Mouse (Mus musculus) embryonic stem cell, embryonic (primary cell): ENCODE measurements at regions not wholly inside any gene's neighbourhood (a gene's known extent, or its start where the extent isn't known, plus 50 kb on each side); places are given as distances from the start of the nearest gene placed in this dataset.

Experiments used
- CTCF ChIA-PET, 4 experiments: fragments of 300-600 bp in 2 of 4; fragments of 350-600 bp in 2 of 4; sonication (Branson Sonifier 250); formaldehyde crosslinking; loops; one replicate each; lab custom pipeline; 2022; ENCODE audit warnings: inconsistent platforms in 2 of 4; lab: Charles Lee
- POLR2A ChIA-PET, 4 experiments: fragments of 300-600 bp in 2 of 4; fragments of 350-600 bp in 2 of 4; sonication (Branson Sonifier 250); formaldehyde crosslinking; loops; one replicate each; lab custom pipeline; 2022; ENCODE audit warnings: antibody characterized with exemption in 4 of 4, inconsistent platforms in 1 of 4; lab: Charles Lee

DNA sequence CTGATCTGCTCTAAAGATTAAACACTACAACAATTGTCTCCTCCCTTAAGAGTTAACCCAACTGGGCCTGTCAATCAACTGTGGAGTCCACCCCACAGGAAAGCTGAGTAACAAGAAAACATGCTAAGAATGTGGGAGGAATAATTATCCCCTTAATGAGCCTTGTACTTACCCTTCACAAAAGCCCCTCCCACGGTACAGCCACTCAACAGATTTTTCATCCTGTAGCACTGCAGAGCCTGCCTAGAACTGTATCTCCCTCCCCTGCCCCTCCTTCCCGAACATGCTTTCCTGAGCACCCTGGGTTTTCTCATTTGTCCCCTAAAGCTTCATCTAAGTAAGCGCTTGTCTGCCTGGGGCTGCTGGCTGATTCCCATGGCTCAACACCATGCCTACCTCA is 113.5 kb upstream of the Usp24 start:
- CTCF ChIA-PET: interaction anchor here in 3 of 4 experiments (0.6 to 1.3 kb wide), 4 partner anchors 31 to 144 kb away, joined by 3 to 5 read pairs (median 4); no protein-coding TSS in a partner anchor
- POLR2A ChIA-PET: interaction anchor here in 2 of 4 experiments (0.6 to 1.3 kb wide), 3 partner anchors 9 to 1046 kb away, joined by 3 read pairs; no protein-coding TSS in a partner anchor

DNA sequence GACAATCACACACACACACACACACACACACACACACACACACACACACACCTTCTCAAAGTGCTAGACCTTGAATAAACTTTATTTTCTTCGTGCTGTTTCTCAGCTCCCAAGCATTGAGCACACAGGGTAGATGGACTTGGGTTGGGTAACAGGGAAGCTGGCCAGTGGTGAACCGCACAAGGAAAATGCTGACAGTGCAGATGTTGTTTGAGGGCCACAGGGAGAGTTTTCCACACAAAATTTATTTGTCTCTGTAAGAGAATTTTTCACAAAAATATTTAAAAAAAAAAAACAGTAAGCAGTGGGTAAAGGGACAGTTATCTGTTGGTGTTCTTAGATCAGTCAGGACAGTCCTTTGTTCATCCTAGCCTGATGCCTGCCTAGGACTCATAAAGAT is 110.8 kb upstream of the Usp24 start:
- CTCF ChIA-PET: interaction anchor here in 3 of 4 experiments (0.6 to 1.5 kb wide), 4 partner anchors 36 to 1996 kb away, joined by 3 to 5 read pairs (median 3); no protein-coding TSS in a partner anchor
- POLR2A ChIA-PET: interaction anchor here in 1 of 4 experiments (0.7 kb wide), 1 partner anchor 394 kb away, joined by 4 read pairs; no protein-coding TSS in a partner anchor

DNA sequence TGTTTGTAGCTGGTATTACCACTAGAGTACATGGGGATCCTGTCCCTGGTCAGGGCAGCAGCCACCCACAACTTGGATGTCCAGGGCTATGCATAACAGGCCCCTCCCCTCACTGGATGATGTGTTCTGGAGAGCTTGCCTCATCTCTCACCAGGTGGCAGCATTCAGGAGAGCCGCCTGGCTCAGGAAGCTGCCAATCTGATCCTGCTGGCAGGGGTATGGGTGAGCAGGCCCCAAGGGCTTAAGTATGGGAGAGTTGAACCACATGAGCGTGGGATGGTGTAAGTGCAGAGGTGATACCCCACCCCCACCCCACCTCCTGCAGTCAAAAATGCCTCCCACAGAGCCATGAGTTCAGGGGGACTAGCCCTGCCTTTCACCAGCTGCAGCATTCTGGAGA is 110.0 kb upstream of the Usp24 start:
- ChIA-PET POLR2A (no interaction called here), CTCF (interaction anchor here in 3 of 4 experiments (0.7 to 1.5 kb wide), 5 partner anchors 44 to 853 kb away, joined by 3 to 6 read pairs (median 3); no protein-coding TSS in a partner anchor)

DNA sequence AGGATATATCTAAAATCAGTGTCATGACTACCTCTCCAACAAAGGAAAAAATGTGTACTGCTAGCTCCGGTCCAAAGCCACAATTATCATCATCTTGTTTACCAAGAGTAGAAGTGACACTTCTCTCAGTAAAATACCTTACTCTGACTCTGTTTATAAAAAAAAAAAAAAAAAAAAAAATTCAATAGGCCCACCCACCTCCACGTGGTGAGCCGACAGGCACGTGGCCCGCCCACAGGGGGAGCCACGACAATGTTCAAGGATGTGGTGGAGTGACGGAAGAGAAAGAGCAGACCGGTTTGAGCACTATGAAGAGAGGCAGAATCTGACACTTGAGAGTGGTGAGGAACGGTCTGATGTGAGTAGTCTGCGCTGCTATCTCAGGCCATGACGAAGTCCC is 106.5 kb upstream of the Usp24 start:
- POLR2A ChIA-PET: interaction anchor here in 1 of 4 experiments (0.7 kb wide), 1 partner anchor 441 kb away, joined by 3 read pairs; no protein-coding TSS in a partner anchor
- CTCF ChIA-PET: interaction anchor here in 2 of 4 experiments (0.6 to 1.2 kb wide), 9 partner anchors 10 to 96 kb away, joined by 3 to 6 read pairs (median 3); no protein-coding TSS in a partner anchor

DNA sequence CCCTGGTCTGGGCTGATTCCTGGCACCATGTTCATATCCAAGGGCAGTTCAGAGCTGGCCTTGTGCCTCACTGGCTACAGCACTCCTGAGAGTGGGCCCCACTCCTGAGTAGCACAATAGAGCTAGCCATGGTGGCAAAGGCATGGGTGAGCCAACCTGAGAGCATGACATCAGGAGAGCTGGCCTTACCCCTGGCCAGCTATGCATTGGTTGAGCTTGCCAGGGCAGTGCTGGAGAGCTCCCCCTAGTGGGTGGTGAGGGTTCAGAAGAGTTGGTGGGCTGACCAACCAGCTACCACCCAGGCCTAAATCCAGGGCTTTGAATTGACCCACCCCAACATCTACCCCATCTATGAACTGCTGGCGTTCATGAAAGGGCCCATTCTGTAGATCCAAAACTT is 106.0 kb upstream of the Usp24 start:
- CTCF ChIA-PET: interaction anchor here in 2 of 4 experiments (0.6 to 1.2 kb wide), 7 partner anchors 10 to 49 kb away, joined by 3 to 6 read pairs (median 3); no protein-coding TSS in a partner anchor
- POLR2A ChIA-PET: no interaction called here

DNA sequence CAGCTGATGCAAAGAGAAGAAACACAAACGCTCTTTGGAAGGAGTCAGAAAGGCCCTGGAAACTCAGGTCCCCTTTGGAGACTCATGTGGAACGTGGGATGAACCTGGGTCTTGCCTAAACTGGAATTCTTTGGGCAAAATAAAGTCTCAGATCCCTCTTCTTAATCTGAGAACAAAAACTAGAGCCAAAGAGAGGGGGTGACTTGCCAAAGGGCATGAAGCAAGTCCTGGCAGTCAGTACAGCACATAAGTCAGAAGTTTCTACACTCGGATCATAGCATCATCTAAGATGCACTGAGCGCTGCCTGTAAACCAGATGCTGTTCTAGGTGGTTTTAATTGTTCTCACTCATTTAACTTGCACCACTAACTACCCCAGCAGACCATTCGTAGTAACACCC is 101.8 kb upstream of the Usp24 start:
- POLR2A ChIA-PET: no interaction called here
- CTCF ChIA-PET: no interaction called here

DNA sequence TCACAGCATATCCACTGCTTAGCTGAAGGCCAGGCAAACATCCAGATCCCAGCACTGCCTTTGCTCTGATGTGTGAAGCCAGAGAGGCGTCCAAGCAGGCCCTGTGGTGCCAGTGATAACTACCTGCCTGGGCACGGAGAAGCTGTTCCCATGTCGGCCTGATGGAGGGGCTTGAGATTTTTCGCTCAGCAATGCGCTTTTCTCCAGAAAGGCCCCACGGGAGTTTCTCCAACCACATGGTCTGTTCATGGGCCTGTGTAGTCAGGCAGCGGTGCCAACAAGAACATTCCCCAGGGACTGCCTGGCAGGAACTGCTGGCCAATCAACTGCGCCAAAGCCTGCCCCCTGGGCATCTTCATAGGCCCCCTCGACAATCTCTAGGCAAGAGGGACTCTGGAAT is 95.4 kb upstream of the Usp24 start:
- POLR2A ChIA-PET: no interaction called here
- CTCF ChIA-PET: no interaction called here

DNA sequence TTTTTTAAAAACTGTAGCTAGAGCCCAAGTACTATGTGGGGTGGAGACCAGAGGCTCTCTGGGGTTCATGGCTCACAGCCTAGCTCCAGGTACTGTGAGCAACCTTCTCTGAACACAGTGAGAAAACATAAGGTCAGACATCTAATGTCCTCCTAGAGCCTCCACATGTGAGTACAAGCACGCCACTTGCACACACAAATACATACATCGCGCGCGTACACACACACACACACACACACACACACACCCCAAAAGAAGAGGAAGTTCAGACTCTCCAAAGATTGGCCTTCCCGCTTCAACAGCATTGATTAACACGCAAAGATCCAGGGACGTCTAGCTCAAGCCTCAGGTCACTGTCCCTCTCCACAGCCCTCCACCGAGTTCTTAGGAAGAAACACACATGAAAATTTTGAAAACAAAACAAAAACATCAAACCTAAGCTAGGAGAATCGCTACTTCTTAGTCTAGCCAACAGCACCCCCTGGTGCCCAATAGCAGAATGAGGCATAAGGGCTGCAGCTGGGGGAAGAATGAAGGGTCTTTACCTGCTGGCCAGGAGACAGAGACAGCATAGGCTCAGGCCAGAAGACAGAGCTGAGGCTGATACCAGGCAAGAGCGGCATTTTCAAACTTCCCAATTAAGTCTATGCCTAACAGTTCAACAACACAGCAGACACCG is 90.7 kb upstream of the Usp24 start:
- ChIA-PET CTCF (interaction anchor here (0.6 to 2.5 kb wide), 41 partner anchors 15 to 1317 kb away, joined by 3 to 13 read pairs (median 3); partner anchors contain the start of gene Fyb2 (in 2 of the 4)), POLR2A (interaction anchor here in 1 of 4 experiments (0.8 kb wide), 1 partner anchor 1839 kb away, joined by 3 read pairs; no protein-coding TSS in a partner anchor)

DNA sequence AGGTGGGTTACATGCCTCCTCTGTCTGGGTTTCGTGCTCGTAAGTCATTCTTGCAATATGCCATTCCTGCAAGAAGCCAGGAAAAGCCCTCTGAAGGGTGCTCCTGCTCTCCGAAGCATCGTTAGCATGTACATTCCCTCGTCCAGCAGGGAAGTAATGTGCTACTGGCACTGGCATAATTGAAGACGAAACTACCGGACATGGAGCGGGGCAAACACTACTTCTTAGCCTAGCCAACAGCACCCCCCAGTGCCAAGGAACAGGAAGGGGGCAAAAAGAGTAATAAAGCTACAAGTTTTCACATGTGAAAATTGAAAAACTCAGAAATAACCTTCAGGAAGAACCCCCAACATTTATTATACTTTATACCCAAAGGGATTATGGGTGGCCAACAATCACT is 88.6 kb upstream of the Usp24 start:
- CTCF ChIA-PET: interaction anchor here in 3 of 4 experiments (0.8 to 1.2 kb wide), 4 partner anchors 15 to 302 kb away, joined by 3 to 6 read pairs (median 3); no protein-coding TSS in a partner anchor
- POLR2A ChIA-PET: no interaction called here

DNA sequence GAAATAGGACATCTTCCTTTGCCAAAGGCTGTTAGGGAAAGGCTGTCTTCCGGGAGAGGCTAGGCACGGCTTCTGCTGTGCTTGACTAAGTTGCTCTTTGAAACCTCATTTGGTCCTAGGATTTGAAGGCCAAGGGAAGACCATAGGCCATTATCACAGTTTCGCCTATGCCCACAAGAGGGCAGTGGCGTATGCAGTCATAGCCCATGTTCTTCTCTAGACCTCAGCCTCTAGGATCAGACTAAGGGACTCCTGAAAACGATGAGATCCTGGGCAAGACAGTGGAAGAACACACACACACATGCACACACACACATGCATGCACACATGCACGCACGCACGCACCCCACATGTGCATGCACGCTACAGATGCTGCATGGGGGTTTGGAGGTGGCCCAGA is 87.5 kb upstream of the Usp24 start:
- ChIA-PET CTCF (interaction anchor here in 3 of 4 experiments (0.6 to 1.1 kb wide), 5 partner anchors 19 to 1444 kb away, joined by 3 to 11 read pairs (median 3); no protein-coding TSS in a partner anchor), POLR2A (interaction anchor here in 1 of 4 experiments (0.6 to 1.1 kb wide), 2 partner anchors 14 to 224 kb away, joined by 3 read pairs; no protein-coding TSS in a partner anchor)

DNA sequence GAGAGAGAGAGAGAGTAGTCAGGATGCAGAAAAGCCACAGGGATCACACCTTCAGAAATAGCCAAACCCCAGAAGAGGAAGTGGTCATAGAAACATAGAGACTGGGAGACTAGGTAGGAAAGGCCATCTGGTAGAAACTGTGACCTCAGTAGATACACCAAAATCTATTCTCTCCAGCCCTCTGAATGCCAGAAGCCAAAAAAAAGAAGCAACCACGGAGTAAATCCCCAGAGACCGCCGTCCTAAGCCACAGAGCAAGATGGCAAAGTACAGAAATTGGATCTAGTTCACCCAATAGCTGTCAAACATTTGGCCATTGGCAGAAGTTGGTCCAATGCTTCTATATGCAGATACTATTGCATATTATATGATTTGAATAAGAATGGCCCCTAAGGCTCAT is 86.5 kb upstream of the Usp24 start:
- POLR2A ChIA-PET: interaction anchor here in 1 of 4 experiments (0.6 to 1.1 kb wide), 2 partner anchors 13 to 223 kb away, joined by 3 read pairs; no protein-coding TSS in a partner anchor
- CTCF ChIA-PET: interaction anchor here (0.6 to 1.3 kb wide), 6 partner anchors 12 to 1206 kb away, joined by 3 to 11 read pairs (median 3); no protein-coding TSS in a partner anchor

DNA sequence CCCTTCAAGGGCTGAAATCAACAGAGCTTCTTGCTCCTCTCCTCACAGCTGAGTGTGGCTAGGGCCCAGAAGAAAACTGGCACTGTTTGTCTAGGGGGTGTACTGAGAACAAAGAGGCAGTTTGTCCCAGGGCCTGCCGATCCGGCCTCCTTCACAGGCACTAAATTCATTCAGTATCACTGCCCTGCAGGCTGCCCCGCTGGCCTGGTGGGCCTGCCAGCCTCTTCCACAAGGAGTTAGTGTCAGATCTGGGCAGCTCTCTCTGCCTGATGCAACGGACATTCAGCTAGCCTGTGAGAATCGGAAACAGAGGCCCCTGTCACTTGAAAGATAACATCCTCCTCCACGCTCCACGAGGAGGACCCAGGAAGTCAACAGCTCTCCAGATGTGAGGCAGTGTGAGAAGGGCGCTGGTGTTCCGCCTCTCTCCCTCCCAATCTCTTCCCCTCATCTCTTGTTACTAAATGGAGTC is 83.5 kb upstream of the Usp24 start:
- CTCF ChIA-PET: interaction anchor here in 2 of 4 experiments (0.6 to 1.9 kb wide), 2 partner anchors 12 to 47 kb away, joined by 3 to 5 read pairs; no protein-coding TSS in a partner anchor
- POLR2A ChIA-PET: interaction anchor here in 1 of 4 experiments (1.7 kb wide), 1 partner anchor 12 kb away, joined by 5 read pairs; no protein-coding TSS in a partner anchor

DNA sequence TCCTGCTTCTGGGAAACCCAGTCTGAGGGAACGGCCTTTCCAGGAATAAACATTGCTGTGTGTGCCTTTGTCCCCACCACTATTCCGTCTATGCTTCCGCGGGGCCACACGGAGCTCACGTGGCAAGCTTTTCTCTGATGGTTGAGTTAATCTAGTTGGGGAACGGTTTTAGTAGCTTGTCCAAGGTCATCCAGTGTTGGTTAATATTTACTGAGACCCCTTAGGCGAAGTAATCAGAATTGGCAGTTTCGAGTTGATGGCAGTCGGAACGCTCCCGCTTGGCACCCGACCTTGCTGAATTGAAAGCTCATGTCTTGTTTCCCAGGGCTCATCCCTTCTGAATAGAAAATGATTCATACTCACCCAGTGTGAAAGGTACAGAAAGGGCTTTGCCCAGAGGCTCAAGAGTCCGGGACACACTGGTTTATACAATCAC is 71.6 kb upstream of the Usp24 start:
- CTCF ChIA-PET: interaction anchor here (0.6 to 1.8 kb wide), 6 partner anchors 12 to 285 kb away, joined by 3 to 9 read pairs (median 4); no protein-coding TSS in a partner anchor
- POLR2A ChIA-PET: interaction anchor here in 2 of 4 experiments (0.6 to 1.9 kb wide), 9 partner anchors 8 to 315 kb away, joined by 3 to 6 read pairs (median 4); partner anchors contain the start of gene Pcsk9 (in 1 of the 2)

DNA sequence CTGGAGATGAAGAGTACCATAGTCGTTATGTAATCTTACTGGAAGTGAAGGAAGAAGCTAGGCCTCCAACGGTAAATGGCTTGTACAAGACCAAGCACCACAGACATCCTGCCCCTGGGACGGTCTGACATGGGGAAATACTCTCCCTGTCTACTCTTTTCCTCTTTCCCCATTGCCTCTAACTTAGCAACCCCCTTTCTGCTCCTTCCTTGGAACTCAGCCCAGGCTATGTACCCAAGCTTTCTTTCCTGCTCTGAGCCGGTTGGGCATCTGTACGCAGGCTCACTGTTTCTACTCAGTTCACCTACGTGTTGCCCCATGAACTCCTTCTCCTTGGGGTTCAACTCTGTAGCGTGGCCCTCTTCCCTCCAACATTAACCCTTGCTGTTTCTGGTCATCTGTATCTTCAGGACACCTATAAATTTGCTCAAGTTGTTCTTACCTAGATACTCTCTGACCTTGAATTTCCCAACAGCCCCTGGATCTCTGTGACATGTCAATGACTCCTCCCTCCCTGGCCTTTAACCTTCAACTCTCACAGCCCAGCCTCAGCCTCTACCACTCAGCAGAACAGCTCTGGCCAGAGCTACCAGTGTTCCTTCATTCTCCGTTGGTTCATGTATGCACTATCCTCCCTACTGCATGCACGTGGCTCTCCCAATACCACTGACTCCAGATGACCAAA is 71.0 kb upstream of the Usp24 start:
- ChIA-PET POLR2A (interaction anchor here in 2 of 4 experiments (0.6 to 1.9 kb wide), 7 partner anchors 8 to 315 kb away, joined by 3 to 6 read pairs (median 3); partner anchors contain the start of gene Pcsk9 (in 1 of the 2)), CTCF (interaction anchor here (0.6 to 1.8 kb wide), 7 partner anchors 12 to 916 kb away, joined by 3 to 9 read pairs (median 5); no protein-coding TSS in a partner anchor)

DNA sequence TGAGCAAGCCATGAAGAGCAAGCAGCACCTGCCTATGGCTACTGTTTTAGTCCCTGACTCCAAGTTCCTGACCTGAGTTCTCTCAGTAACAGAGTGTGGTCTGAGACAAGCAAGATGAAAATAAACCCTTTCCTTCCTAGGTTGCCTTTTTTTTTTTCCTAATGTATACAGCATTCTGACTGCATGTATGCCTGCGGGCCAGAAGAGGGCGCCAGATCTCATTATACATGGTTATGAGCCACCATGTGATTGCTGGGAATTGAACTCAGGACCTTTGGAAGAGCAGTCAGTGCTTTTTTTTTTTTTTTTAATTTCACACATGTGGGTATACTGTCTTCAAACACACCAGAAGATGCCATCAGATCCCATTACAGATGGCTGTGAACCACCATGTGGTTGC is 69.3 kb upstream of the Usp24 start:
- ChIA-PET CTCF (interaction anchor here in 1 of 4 experiments (0.6 kb wide), 1 partner anchor 122 kb away, joined by 3 read pairs; no protein-coding TSS in a partner anchor), POLR2A (interaction anchor here in 1 of 4 experiments (1.2 kb wide), 1 partner anchor 50 kb away, joined by 3 read pairs; no protein-coding TSS in a partner anchor)

DNA sequence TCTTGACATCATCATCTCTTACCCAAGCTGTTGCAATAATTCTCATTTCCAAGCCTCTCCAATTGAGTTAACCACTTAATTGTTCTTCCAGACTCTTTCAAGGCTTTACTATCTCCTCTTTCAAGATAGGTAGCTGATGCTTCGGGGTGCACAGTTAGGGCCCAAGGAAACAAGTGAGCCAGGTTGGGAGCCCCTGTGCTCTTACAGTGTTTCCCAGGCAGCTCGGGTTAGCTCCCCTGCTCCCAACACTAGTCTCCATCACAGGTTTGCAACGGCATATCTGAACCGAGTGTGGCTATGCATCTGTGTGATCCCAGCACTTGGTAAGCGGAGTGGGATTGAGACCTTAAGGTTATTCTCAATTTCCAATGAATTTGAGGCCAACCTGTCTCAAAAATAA is 68.6 kb upstream of the Usp24 start:
- ChIA-PET CTCF (interaction anchor here in 3 of 4 experiments (0.6 kb wide), 3 partner anchors 71 to 179 kb away, joined by 3 to 5 read pairs (median 3); no protein-coding TSS in a partner anchor), POLR2A (interaction anchor here in 1 of 4 experiments (1.2 kb wide), 1 partner anchor 50 kb away, joined by 3 read pairs; no protein-coding TSS in a partner anchor)

DNA sequence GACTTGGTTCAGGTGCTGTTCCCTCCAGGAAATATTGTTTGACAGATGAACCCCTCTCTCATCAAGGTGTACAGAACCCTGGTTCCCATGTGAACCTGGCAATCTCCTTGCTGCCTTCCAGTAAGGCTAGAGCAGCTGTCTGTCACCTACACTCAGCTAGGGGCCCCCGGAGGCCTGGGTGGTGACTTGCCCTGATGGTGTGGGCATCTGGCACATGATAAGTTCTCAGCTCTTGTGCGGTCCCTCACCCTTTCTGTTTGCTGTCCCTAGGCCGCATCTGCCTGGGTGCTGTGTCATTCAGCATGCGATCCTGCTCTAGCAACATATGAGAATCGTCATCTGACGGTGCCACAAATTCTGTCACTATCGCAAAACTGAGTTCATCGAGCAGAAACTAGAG is 67.7 kb upstream of the Usp24 start:
- ChIA-PET POLR2A (interaction anchor here in 1 of 4 experiments (1.0 kb wide), 1 partner anchor 85 kb away, joined by 3 read pairs; no protein-coding TSS in a partner anchor), CTCF (interaction anchor here in 2 of 4 experiments (1.2 to 1.4 kb wide), 2 partner anchors 22 to 108 kb away, joined by 3 read pairs; no protein-coding TSS in a partner anchor)
